Mouse (Mus musculus): ENCODE measurements around the gene Cdc14b.
"Not testable (repeated sequence)": the region's sequence is repeated elsewhere in the genome, so short reads cannot be mapped to it uniquely, and the experiment has no call there.

The Cdc14b gene

DNA sequence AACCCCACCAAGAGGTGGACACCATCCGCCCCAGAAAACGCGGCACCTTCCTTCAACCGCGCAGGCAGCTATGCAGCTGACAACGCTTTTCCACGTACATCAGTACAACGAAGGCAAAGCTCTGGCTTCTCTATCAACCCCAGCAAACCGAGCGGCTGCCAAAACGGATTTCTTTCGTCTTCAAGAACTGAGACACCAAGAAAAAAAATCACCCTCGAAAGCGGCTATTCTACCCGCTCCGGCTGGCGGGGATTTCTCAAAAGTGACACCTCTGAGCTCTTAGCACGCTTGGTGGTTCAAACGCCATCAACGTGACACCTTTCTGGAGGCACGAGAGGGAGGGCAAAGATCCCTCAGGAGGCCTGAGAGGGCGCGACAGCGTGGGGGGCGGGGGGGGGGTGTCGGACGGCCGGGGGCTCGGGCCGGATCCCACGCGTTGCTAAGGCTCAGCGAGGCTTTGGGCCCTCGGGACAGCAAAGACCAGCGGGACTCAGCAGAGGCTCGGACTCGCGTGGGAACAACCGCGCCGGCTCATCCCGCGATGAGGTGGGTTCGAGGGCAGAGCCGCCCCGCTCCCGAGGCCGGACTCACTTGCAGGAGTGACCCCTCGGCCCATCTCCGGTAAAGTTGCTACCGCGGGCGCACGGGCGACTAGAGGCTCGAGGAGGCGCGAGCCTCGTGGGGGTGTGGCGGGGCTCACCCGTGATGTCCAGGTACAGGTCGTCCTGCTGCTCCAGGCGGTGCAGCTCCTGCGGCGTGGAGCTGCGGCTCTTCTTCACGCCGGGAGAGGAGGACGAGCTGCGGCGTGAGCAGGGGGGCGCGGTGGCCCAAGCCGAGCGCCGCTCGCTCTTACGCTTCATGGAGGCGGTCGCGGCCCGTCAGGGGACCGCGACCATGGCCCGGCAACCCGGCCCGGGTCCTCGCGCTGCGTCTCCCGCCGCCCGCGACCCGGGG lies 922 bp downstream of the Cdc14b start:
- peak; percentile 33 for DNase-seq (ENCODE audit: low read depth, low spot score)

DNA sequence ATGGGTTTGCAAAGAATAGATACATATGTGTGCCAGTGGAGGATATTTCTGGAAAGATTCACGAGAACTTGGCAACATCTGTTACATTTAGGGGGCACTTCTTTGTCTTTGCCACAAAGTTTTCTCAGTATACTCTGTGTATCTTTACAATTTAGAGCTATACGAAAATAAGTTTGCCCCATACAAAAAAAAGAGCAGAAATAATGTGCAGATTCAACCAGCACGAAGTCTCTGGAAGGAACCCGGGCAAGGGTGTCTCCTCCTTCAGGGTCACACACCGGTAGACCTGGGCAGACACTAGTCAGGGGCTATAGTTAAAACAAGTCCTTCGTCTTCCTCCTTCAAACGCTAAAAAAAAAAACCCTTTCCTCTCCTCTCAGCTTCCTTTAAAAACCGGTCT lies 1.7 kb downstream of the Cdc14b start:
- no peak for DNase-seq (ENCODE audit: low read depth, low spot score)

DNA sequence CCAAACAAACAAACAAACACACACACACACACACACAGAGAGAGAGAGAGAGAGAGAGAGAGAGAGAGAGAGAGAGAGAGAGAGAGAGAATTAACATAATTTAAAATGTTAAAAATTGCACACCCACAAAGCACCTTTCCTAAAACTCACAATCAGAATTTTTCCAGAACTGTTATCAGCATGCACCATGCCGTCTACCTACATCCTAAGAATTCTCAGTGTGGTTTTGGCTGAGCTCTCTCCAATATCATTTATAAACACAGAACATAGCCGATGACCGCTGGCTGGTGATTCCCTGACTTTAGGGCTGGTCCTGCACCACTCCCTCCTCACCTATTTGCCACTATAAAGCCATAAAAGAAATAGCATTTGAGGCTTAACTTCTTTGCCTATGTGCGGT lies 6.7 kb downstream of the Cdc14b start:
- no peak for DNase-seq (ENCODE audit: low read depth, low spot score)

DNA sequence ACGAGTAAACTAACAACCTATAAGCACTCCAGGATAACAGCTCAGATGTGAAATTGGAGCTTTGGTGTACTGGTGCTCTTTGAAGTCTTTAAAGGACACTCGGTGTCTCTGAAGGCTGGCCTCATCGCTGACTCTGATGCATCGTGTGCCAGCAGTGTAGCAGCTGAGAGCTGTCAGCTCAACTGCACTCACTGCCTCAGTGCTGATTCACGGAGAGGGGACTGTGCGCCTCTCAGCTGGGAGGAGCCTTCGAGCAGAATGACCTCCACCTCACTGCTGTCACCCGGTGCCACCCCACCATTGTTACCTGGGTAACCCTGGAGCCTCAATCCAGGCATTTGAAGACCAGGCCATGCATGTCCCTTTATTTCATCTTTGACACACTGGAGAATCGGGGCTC lies 7.9 kb downstream of the Cdc14b start:
- DNase-seq (ENCODE audit: low read depth, low spot score): no peak

DNA sequence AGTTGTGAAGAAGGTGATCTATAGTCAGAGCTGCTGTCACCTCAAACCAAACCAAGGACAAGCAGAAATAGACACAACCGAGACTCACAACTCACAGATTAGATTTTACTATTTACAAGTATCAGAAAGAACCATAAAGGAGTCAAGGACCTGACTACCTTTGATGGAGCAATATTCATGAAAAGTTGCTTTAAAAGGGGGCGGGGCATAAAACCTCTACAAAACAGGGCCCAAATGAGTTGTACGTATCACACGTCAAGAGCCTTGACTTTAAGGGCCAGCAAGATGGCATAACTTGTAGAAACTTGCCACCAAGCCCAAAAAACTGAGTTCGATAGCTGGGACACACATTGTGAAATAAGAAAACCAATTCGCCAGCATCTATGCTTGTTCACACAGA lies 10.5 kb downstream of the Cdc14b start:
- no peak for DNase-seq (ENCODE audit: low read depth, low spot score)

DNA sequence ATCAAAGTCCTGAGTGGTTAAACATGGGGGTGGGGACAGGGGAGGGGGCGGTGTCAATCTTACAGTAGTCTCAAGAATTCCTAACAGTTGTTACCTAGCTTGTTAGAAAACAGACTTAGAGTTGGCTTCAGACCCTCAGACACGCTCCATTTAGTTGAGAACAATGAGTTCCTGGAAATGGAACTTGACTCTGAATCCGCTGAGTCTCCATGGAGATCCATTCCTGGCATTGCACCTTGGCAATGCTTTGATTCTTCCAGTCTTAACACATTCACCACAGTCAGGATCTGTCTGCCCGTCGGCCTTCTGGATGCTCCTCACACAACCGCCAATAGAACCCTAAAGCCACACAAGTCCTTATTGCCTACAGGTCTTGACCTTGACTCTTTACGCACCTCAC lies 15.2 kb downstream of the Cdc14b start:
- DNase-seq (ENCODE audit: low read depth, low spot score): no peak

DNA sequence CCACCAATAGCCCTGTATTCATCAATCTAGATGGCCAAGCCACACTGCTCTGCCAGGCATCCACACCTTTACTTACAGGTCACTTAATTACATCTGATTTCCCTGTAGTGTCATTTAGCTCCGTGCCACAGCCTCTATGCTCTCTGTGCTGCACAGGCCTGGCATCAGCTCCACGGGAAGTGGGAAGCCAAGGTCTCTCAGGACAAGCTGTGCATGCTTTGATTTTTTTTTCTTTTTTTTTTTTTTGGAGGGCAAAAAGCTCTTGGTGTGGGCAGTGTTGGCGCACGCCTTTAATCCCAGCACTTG lies 16.6 kb downstream of the Cdc14b start:
- no peak for DNase-seq (ENCODE audit: low read depth, low spot score)

DNA sequence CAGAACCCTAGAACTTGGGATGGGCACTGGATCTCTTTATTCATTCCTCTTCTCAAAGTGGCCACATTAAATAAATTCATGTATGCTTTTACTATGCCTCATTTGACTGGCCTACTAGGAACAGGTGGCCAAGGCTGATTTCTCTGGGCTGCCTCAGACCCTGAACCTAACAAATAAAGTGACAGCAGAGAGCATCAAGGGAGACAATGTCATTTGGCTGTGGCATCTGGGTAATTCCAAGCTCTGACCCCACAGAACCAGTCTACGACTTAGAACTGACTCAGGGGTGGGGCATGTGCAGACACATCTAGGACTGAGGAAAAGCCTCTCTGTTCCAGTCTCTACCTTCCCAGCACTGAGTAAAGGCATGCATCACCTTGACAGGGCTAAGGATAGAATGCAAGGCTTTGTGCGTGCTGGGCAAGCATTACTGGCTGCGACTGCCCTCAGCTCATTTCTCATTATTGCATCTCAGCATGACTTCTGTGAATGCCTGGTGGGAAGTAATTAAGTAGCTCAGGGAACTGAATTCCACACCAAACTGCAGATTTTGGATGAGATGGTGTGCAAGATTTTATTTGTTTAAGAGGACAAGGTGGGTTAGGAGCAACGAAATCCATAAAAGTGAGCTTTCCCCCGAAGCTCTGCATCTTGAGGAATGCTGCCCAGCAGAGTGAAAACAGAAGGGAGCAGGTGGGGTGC lies 17.1 kb downstream of the Cdc14b start:
- DNase-seq (ENCODE audit: low read depth, low spot score): peak; percentile 58

DNA sequence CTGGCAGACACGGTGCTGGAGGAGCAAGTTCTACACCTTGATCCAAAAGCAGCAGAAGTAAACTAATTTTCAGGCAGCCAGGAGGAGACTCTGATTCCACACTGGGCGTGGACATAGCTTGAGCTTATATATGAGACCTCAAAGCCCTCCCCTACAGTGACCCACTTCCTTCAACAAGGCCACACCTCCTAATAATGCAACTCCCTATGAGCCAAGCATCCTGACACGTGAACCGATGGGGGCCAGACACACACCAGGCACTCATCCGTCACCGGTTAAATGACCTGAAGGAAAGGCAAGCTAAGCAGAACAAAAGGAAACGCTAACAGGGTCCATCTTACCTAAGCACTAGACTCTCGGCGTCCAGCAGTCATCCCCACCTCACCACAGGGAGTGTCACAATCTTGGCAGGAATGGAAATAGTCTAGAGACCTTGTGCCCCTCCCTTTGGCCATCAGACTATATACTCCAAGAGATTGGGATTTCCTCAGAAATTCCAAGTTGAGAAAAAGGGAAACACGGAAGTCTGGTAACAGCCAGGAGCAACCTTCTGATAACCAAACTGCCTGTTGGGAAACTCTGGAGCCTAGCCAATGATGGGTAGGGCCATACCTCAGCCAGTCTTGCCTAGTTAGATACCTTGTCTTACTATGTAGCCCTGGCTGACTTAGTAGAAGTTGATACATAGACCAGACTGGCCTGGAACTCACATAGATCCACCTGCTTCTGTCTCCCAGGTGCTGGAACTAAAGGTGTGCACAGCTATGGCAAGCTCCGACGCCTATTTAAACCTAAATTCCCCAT lies 17.9 kb downstream of the Cdc14b start:
- DNase-seq (ENCODE audit: low read depth, low spot score): no peak

DNA sequence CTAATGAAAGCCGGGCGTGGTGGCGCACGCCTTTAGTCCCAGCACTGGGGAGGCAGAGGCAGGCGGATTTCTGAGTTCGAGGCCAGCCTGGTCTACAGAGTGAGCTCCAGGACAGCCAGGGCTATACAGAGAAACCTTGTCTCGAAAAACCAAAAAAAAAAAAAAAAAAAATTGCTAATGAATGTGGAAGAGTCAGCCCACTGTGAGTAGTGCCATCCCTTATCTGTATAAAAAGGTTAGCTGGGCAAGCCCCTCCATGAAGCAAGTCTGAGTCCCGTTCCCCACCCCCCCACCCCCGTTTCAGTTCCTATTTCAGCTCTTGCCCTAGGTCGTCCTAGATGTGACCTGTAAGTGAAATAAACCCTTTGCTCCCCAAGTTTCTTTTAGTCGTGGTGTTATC lies 20.9 kb downstream of the Cdc14b start:
- not testable (repeated sequence) for DNase-seq (ENCODE audit: low read depth, low spot score)

DNA sequence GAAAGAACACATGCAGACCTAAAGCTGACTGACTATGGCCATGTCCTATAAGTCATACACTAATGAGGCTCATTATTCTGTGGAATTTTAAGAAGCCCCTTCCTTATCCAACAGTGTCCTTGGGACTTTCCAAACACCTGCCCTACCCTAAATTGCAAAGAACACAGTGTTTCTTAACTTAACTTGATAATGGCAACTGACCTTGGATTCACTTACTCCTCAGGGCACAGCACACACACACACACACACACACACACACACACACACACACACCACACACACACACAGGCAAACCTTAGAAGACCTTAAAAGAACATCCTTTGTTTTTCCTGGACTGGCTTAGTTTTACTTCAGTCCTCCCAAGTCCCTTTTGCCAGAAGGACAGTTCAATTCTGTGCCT lies 21.4 kb downstream of the Cdc14b start:
- no peak for DNase-seq (ENCODE audit: low read depth, low spot score)

DNA sequence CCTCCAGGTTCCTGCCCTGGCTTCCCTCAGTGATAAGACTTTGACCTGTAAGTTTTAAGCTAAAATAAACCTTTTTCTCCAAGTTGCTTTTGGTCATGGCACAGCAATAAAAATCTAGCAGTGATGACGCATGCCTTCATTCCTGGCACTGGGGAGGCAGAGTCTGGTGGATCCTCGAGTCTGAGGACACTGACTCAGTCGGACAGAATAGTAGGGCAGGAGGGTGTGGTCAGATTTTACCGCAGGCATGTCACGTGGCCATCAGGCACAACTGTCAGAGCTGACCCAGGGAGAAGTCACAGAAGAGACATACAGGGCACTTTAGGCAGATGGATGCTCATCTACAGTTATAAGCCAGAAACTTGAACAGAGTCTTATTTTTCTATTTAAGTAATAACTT lies 22.9 kb downstream of the Cdc14b start:
- DNase-seq (ENCODE audit: low read depth, low spot score): no peak

DNA sequence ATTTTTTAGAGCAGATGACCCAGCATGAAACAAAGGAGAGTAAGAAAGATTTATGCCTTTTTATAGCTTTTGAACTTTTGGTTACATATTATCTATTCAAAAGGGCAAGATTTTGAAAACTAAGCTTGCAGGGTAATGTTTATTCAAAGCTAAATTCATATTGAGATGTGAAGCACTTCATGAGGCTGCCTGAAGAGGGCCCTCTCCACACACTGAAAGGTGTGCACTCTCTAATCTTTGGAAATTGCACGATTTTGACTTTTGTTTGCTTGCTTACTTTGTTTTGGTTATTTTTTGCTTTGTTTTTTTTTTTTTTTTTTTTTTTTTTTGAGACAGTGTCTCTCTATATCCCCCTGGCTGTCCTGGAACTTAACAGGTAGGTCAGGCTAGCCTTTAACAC lies 24.7 kb downstream of the Cdc14b start:
- no peak for DNase-seq (ENCODE audit: low read depth, low spot score)

DNA sequence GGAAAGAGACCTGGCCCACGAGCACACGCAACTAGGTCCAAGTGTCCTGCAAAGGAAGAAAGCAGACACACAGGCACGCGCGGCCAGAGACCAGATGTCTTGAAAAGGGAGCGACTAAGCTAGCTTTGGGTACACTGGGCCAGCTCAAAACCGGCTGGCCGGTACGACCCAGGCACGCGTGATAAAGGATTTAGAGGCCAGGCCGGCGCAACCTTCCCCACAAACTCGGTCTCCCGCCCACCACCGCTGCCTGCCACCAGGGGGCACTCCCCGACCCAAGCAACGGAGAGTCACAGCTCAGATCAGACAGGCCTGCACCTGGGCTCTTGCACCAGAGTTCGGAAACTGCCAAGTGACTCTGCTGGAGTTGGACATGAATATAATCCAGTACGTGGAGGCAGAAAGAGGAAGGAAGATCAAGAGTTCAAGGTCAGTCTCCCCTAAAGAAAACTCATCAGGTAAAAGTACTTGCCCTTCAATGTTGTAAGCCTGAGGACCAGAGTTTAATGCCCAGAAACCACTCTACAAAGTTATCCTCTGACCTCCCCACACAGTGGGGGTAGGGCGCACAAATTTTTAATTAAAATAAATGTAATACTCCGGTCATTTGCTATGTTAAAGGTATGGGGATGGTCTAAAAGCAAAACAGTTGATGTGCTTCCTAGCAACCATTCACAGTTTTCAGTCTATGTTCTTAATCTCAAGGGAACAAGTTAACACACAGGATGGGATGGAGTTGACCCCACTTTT lies 26.1 kb downstream of the Cdc14b start:
- peak; percentile 76 for DNase-seq (ENCODE audit: low read depth, low spot score)

DNA sequence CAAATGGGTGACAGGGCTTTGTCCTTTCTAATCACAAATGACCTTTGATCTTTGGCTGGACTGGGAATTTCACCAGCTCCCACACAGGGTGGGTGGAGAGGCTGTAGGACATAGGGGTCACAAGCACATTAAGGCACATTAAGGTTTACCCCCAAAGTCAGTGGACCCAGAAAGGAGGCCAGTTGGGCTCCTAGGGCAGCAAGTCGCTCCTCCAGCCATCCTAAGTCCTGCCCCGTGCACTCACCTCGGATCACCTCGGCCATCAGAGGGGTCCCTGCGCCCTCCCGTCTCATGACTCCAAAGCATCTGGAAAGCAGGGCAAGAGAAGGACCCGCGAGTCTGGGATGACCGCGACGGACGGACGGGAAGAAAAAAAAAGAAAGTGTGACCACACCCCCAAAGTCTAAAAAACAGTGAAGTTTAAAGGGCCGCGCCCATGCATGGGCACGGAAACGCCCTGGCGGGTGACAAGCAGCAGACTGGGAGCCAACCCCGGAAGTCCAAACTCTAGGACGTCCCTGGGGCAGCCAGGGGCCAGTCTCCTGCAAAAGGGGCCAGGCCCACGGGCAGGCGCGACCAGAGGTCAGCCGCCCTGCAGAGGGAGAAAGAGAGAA lies 26.8 kb downstream of the Cdc14b start:
- no peak for DNase-seq (ENCODE audit: low read depth, low spot score)

DNA sequence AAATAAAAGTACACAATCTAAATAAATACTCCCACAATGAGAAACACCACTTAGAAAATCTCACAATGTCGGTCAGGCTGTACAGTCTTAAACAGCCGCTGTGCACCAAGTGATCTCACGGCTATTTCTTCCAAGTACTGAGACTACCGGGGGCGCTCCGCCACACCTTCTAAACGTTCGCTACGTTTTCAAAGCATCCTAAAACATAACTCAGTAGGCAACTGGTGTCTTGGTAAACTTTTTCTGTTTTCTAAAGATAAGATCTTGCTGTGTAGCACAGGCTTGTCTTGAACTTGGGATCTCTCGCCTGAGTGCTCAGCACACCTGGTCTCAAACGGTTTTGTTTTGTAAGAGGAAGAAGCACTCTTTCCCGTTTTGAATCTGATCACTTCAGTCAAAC lies 29.0 kb downstream of the Cdc14b start:
- DNase-seq (ENCODE audit: low read depth, low spot score): no peak

DNA sequence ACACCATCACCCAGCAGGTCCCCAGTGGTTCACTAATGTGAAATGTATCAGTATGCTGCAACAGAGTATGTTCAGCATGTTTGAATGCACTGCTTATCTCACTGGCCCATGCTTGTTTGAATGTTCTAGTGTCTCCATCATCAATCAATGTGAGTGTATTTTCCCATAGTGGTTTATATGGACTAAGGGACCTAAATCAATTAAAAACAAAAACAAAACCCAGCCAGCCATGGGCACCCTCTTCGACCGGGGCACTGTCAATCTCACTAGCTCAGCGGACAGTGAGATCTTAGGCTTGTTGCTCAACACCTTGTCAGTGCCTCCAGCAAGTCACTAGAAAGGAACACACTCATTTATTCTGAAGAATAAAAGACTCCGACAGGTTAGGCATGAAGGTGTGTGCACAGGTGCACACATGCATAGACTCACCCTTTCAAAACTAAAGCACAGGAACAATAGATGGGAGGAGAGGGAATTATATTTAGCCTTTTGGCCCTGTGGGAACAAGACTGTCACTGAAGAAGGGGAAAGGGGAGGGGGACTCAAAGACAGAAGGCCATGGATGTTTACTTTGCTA lies 30.3 kb downstream of the Cdc14b start:
- no peak for DNase-seq (ENCODE audit: low read depth, low spot score)

DNA sequence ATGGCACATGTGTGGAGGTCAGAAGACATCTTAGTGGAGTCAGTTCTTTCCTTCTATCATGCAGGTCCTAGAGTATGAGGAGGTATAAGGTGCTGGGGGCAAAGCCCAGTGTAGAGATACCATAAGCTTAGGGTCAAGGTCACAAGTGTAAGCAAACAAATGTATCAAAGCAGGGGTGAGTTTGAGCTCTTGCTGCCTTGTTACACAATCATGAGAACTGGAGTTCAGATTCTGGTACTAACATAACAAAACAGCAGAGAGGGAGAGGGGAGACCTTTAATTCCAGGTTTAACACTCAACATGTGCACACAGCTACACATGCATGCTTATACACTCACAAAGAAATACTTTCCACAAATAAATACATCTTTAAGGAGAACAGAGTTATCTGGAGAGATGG lies 32.4 kb downstream of the Cdc14b start:
- no peak for DNase-seq (ENCODE audit: low read depth, low spot score)

DNA sequence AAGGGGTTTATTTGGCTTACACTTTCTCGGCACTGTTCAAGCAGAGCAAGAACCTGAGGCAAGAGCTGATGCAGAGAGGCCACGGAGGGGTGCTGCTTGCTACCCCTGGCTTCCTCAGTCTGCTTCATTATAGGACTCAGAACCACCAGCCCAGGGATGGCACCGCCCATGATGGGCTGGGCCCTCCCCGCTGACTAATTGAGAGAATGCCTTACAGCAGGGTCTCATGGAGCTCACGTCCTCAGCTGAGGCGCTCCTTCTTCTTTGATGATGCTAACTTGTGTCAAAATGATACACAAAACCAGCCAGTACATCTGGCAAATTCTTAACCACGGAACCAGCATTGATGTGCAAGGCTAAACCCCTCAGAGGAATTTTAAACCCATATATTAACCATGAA lies 34.5 kb downstream of the Cdc14b start:
- DNase-seq (ENCODE audit: low read depth, low spot score): no peak

DNA sequence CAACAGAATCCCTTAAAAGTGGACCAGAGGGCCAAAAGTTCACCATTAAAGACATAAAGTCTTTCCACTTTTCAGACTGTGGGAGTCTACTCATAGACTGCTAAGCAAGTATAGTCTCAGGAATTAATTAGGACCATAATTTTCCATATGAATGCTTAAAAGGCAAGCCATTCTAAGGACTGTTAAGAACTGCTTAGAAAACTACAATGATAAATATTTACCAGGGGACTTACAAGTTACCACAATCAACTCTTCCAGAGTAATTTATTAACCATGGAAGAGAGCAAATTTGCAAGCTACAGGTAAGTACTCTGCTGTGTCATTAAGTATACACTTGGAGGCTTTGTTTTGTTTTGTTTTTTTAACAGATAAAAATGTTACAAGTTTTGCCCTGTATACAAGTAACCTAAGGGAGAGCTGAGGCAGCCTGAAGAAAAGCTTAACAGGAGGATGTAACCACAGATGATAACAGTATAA lies 37.4 kb downstream of the Cdc14b start:
- no peak for DNase-seq (ENCODE audit: low read depth, low spot score)

All from forelimb bud, embryonic 11.5 days (tissue).